Mouse (Mus musculus): ENCODE measurements around the gene Gm45140.

DNA sequence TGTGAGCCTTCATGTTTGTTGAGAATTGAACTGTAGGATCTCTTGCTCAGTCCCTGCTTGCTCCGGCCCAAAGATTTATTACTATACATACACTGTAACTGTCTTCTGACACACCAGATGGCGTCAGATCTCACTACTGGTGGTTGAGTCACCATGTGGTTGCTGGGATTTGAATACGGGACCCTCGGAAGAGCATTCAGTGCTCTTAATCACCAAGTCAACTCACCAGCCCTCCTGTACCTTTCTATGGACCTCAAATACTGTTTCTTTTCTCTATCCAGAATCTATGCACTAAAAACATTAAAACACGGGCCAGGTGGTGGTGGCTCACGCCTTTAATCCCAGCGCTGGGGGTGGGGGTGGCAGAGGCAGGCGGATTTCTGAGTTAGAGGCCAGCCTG, 6.0 kb upstream of the Gm45140 start:
- TF ChIP-seq CTCF (IDR thresholded peaks at IDR 0.05) (no peak), EP300 (IDR thresholded peaks at IDR 0.05) (no peak)
